Mouse (Mus musculus): ENCODE measurements around the gene Plek2.

Plek2 gene

GRCm38 (mm10) chr12:78911707-78912417 is 5.1 kb upstream of the Plek2 start:
- peak; percentile 67 to 81 for DNase-seq (ENCODE audit: low spot score in 2 of 2)

GRCm38 (mm10) chr12:78910684-78911461 is 4.1 kb upstream of the Plek2 start:
- peak; percentile 68 to 77 for DNase-seq (ENCODE audit: low spot score in 2 of 2)

GRCm38 (mm10) chr12:78908081-78908605 is 1.4 kb upstream of the Plek2 start:
- DNase-seq (ENCODE audit: low spot score in 2 of 2): no peak

GRCm38 (mm10) chr12:78904499-78904898 is 2.3 kb downstream of the Plek2 start:
- DNase-seq (ENCODE audit: low spot score in 2 of 2): no peak

- no peak for DNase-seq (ENCODE audit: low spot score in 2 of 2)
Observed at GRCm38 (mm10) chr12:78903313-78903712, 3.5 kb downstream of the Plek2 start.

GRCm38 (mm10) chr12:78901467-78901866 is 5.3 kb downstream of the Plek2 start:
- peak in 1 of 2 experiments; percentile 56 for DNase-seq (ENCODE audit: low spot score in 2 of 2)

GRCm38 (mm10) chr12:78897861-78898260 is 8.9 kb downstream of the Plek2 start:
- DNase-seq (ENCODE audit: low spot score in 2 of 2): no peak

GRCm38 (mm10) chr12:78891149-78891548 is 15.6 kb downstream of the Plek2 start:
- DNase-seq (ENCODE audit: low spot score in 2 of 2): peak in 1 of 2 experiments; percentile 8

GRCm38 (mm10) chr12:78890062-78890461 is 16.7 kb downstream of the Plek2 start:
- DNase-seq (ENCODE audit: low spot score in 2 of 2): peak in 1 of 2 experiments; percentile 1

- DNase-seq (ENCODE audit: low spot score in 2 of 2): no peak
Observed at GRCm38 (mm10) chr12:78874581-78874980, 32.2 kb downstream of the Plek2 start.

- no peak for DNase-seq (ENCODE audit: low spot score in 2 of 2)
Observed at GRCm38 (mm10) chr12:78868115-78868514, 38.6 kb downstream of the Plek2 start.

GRCm38 (mm10) chr12:78865434-78865833 is 41.3 kb downstream of the Plek2 start:
- peak; percentile 50 to 75 for DNase-seq (ENCODE audit: low spot score in 2 of 2)

GRCm38 (mm10) chr12:78862254-78862730 is 44.5 kb downstream of the Plek2 start:
- DNase-seq (ENCODE audit: low spot score in 2 of 2): no peak

- DNase-seq (ENCODE audit: low spot score in 2 of 2): peak; percentile 90 to 96
Observed at GRCm38 (mm10) chr12:78861496-78862253, 45.1 kb downstream of the Plek2 start, which contains the start of the genes Atp6v1d and Eif2s1. Atp6v1d (minus strand) TSS chr12:78861638. Eif2s1 (plus strand) TSS chr12:78861819.

GRCm38 (mm10) chr12:78860921-78861495 is 45.8 kb downstream of the Plek2 start:
- DNase-seq (ENCODE audit: low spot score in 2 of 2): no peak

- no peak for DNase-seq (ENCODE audit: low spot score in 2 of 2)
Observed at GRCm38 (mm10) chr12:78848246-78848645, 58.5 kb downstream of the Plek2 start.

- DNase-seq (ENCODE audit: low spot score in 2 of 2): no peak
Observed at GRCm38 (mm10) chr12:78842429-78842828, 64.3 kb downstream of the Plek2 start.

- no peak for DNase-seq (ENCODE audit: low spot score in 2 of 2)
Observed at GRCm38 (mm10) chr12:78839906-78840305, 66.9 kb downstream of the Plek2 start.
